Comparison of ENCODE assay signal across 29 mouse cellular contexts in genomic region chr10:125182545-125182944, GRCm38 (mm10).
"Had no signal": no experiment of that assay in that cellular context is flagged by ENCODE, and none has a peak within 500 bp of the region (broad histone marks: within the 10 kb centered on the region; RNA-seq: fewer than 3 reads in every experiment).

No protein-coding gene starts in this region.

- H3K4me2 ChIP-seq: limb, embryonic 12.5 days; limb, embryonic 13.5 days; limb, embryonic 15.5 days; liver, embryonic 11.5 days; liver, embryonic 12.5 days; liver, embryonic 13.5 days; liver, embryonic 15.5 days; lung, embryonic 14.5 days; lung, embryonic 15.5 days; midbrain, embryonic 11.5 days; midbrain, embryonic 12.5 days; midbrain, embryonic 13.5 days; midbrain, embryonic 15.5 days had no signal

- H3K27me3 ChIP-seq: limb, embryonic 12.5 days; limb, embryonic 13.5 days; limb, embryonic 15.5 days; liver, embryonic 12.5 days; liver, embryonic 13.5 days; liver, embryonic 15.5 days; lung, embryonic 15.5 days; megakaryocyte, embryonic 14.5 days; midbrain, embryonic 12.5 days; midbrain, embryonic 13.5 days; midbrain, embryonic 15.5 days had no signal

- H3K4me3 ChIP-seq: limb, embryonic 10.5 days; limb, embryonic 12.5 days; limb, embryonic 13.5 days; limb, embryonic 15.5 days; liver, embryonic 12.5 days; liver, embryonic 13.5 days; liver, embryonic 15.5 days; lung, embryonic 15.5 days; megakaryocyte, embryonic 14.5 days; midbrain, embryonic 10.5 days; midbrain, embryonic 12.5 days; midbrain, embryonic 13.5 days; midbrain, embryonic 15.5 days; myocyte had no signal

- H3K9me3 ChIP-seq: limb, embryonic 10.5 days; limb, embryonic 12.5 days; limb, embryonic 13.5 days; limb, embryonic 15.5 days; liver, embryonic 12.5 days; liver, embryonic 13.5 days; liver, embryonic 15.5 days; lung, embryonic 15.5 days; midbrain, embryonic 10.5 days; midbrain, embryonic 12.5 days; midbrain, embryonic 13.5 days; midbrain, embryonic 15.5 days had no signal

- H3K27ac ChIP-seq: limb, embryonic 10.5 days; limb, embryonic 12.5 days; limb, embryonic 13.5 days; limb, embryonic 15.5 days; liver, embryonic 12.5 days; liver, embryonic 13.5 days; liver, embryonic 14.5 days; liver, embryonic 15.5 days; lung, embryonic 15.5 days; macrophage; midbrain, embryonic 10.5 days; midbrain, embryonic 12.5 days; midbrain, embryonic 13.5 days; midbrain, embryonic 15.5 days had no signal

- H3K4me1 ChIP-seq: limb, embryonic 10.5 days; limb, embryonic 12.5 days; limb, embryonic 15.5 days; liver, embryonic 12.5 days; liver, embryonic 13.5 days; liver, embryonic 15.5 days; lung, embryonic 15.5 days; megakaryocyte, embryonic 14.5 days; midbrain, embryonic 13.5 days; midbrain, embryonic 15.5 days had no signal

- DNase-seq: left cerebral cortex, postnatal 4 days; liver; liver, embryonic 13.5 days; liver, postnatal 0 days; lung, adult 18-20 months; lung, adult 2 months; lung, embryonic 14.5 days; lung, postnatal 10 days; lung, postnatal 14 days; lung, postnatal 36 days; lung, postnatal 4 days; midbrain, embryonic 14.5 days had no signal

- H3K36me3 ChIP-seq: limb, embryonic 10.5 days; limb, embryonic 12.5 days; limb, embryonic 13.5 days; limb, embryonic 15.5 days; liver, embryonic 12.5 days; liver, embryonic 13.5 days; liver, embryonic 15.5 days; lung, embryonic 15.5 days; midbrain, embryonic 10.5 days; midbrain, embryonic 12.5 days; midbrain, embryonic 13.5 days; midbrain, embryonic 15.5 days had no signal

- H3K9ac ChIP-seq: limb, embryonic 12.5 days; limb, embryonic 13.5 days; limb, embryonic 15.5 days; liver, embryonic 12.5 days; liver, embryonic 13.5 days; liver, embryonic 14.5 days; liver, embryonic 15.5 days; liver, postnatal 0 days; lung, embryonic 14.5 days; lung, embryonic 15.5 days; midbrain, embryonic 12.5 days; midbrain, embryonic 13.5 days; midbrain, embryonic 15.5 days had no signal
